Mouse (Mus musculus): ENCODE measurements around the gene Gm20605.

- TF ChIP-seq CTCF (IDR thresholded peaks at IDR 0.05; ENCODE audit: low read depth) (no peak), EP300 (IDR thresholded peaks at IDR 0.05; ENCODE audit: low read depth) (no peak)
Observed at GRCm38 (mm10) chr5:137629906-137630545, 1.1 kb downstream of the Gm20605 start.

Data from liver, postnatal 0 days (tissue).